Mouse (Mus musculus) intestine, postnatal 0 days (tissue): ENCODE measurements around the gene Snx3. TPM values are rescaled to one million over a fixed set of nuclear protein-coding genes. Genes with fewer than 3 reads are reported as not detected.

ENCODE experiments used
- ATAC-seq: fragments of 200-750 bp; cut with Nextera tagmentation; 2 replicates; pipeline ENCODE4 v1.8.0; 2017; ENCODE audit warnings: mild to moderate bottlenecking, moderate TSS enrichment, moderate library complexity
- H3K27ac ChIP-seq: fragments of 300-500 bp; sonication (generic); 2 replicates; pipeline ENCODE4 v1.5.1; 2014; ENCODE audit warnings: mild to moderate bottlenecking, low read depth, low read length, moderate library complexity
- H3K27me3 ChIP-seq: fragments of 300-500 bp; sonication (generic); replicated peaks from 2 replicates; pipeline ENCODE4 v1.6.1; 2014; ENCODE audit warnings: low read length, mixed read lengths; ENCODE audit not compliant: control insufficient read depth, insufficient read depth
- H3K36me3 ChIP-seq: fragments of 300-500 bp; sonication (generic); 2 replicates; pipeline ENCODE4 v1.6.1; 2014; ENCODE audit warnings: mild to moderate bottlenecking, moderate library complexity; ENCODE audit not compliant: control insufficient read depth, insufficient read depth
- H3K4me1 ChIP-seq: fragments of 300-500 bp; sonication (generic); replicated peaks from 2 replicates; pipeline ENCODE4 v1.6.1; 2014; ENCODE audit warnings: antibody characterized with exemption, low read length, mixed read lengths; ENCODE audit not compliant: control insufficient read depth, insufficient read depth
- H3K4me2 ChIP-seq: fragments of 300-500 bp; sonication (generic); replicated peaks from 2 replicates; pipeline ENCODE4 v1.6.1; 2014; ENCODE audit warnings: low read depth, mild to moderate bottlenecking, moderate library complexity
- H3K4me3 ChIP-seq: fragments of 300-500 bp; sonication (generic); 2 replicates; pipeline ENCODE4 v1.5.1; 2014; ENCODE audit warnings: low read depth, low read length
- H3K9ac ChIP-seq: fragments of 300-500 bp; sonication (generic); 2 replicates; pipeline ENCODE4 v1.6.1; 2014; ENCODE audit warnings: mild to moderate bottlenecking, low read depth, low read length
- H3K9me3 ChIP-seq: fragments of 300-500 bp; sonication (generic); 2 replicates; pipeline ENCODE4 v1.6.1; 2016; ENCODE audit warnings: mixed run types; ENCODE audit not compliant: control insufficient read depth
- CTCF ChIP-seq: sonication (generic); IDR thresholded peaks from 2 replicates; pipeline ENCODE4 v1.5.1; 2016; ENCODE audit warnings: low read depth, mild to moderate bottlenecking, control low read depth, antibody characterized with exemption, moderate library complexity
- WGBS: fragments of 180-500 bp; shearing (Covaris S2); extraction: QIAGEN DNeasy Blood & Tissue Kit; methylation state at CpG from one replicate; pipeline ENCODE4 v1.1.7; 2014; 5-methylcytosine and 5-hydroxymethylcytosine counted together
- polyA plus RNA-seq: library from polyadenylated mRNA; unstranded; fragments of >200 nt; fragmentation: Nextera tagmentation; extraction: Ambion mirVana; gene quantifications from 2 replicates; pipeline ENCODE4 v1.2.1, GENCODE M21; 2015

The Snx3 gene
- polyA plus RNA-seq, 1 experiment from 2014 or later, result 615 TPM

DNA sequence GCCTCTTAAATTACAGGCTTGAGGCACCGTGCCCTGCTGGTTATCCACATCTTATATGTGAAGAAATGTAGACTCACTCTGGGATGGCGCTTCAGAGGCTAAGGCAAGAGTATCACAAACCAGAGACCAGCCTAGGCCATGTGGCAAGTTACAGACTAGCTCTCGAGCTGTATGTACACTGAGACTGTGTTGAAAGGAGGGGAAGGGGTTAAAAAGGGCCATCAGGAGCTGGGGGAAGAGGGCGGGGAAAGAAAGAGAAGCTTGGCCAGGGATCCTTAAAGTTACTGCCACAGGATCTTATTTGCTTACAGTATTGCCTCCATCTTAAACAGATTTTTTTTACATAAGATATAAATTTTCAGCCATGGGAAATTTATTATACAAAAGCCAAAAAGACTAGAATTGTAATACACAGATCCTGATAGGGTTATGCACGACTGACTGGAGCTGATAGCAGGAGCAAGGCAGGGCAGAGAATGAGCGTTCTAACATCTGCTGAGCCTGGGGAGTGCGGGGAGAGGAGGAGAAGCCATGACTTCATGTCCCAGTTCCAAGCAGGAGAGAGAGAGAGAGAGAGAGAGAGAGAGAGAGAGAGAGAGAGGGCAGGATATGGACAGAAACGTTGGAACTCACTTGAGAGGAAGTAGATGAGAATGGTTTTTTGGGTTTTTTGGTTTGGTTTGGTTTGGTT lies 13.1 kb upstream of the Snx3 start:
- peaks cover 10% of the 10 kb centered on the region; the same call in 1 of the 2 replicates for H3K4me1 ChIP-seq
- no peak for TF ChIP-seq CTCF
- no peak overlapping the region for H3K9ac ChIP-seq
- no peaks in the 10 kb centered on the region for H3K27me3 ChIP-seq
- H3K9me3 ChIP-seq, result no peaks in the 10 kb centered on the region
- no peak for ATAC-seq
- 43% methylated on average over 8 of the region's 8 CpGs for WGBS
- H3K27ac ChIP-seq, result no peak overlapping the region
- H3K4me3 ChIP-seq, result no peak overlapping the region
- H3K4me2 ChIP-seq, result no peak overlapping the region
- H3K36me3 ChIP-seq, result no peaks in the 10 kb centered on the region

DNA sequence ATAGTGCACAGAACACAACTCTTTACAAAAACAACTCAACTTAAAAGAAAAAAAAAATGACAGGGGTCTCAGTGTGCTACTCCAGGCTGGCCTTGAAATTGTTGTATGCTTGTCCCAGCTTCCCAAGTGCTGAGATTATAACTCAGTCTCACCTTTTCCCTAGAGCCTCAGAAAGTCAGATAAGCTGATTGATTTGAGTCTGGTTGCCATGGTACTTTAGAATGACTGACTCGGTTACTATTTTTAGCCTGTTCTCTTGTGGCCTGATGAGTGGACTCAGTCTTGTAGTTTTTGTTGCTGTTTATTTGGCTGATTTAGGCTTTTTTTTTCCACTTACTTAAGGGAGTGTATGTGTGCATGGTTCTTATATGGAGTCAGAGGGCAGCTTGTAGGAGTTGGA lies 10.7 kb upstream of the Snx3 start:
- Histone ChIP-seq H3K9me3 (no peaks in the 10 kb centered on the region), H3K27ac (peak overlapping the region; percentile 73), H3K4me2 (no peak overlapping the region), H3K9ac (no peak overlapping the region), H3K4me1 (peaks cover 10% of the 10 kb centered on the region; the same call in 1 of the 2 replicates), H3K4me3 (no peak overlapping the region), H3K27me3 (no peaks in the 10 kb centered on the region), H3K36me3 (no peaks in the 10 kb centered on the region)
- peak; percentile 36; the same call in 1 of the 2 replicates for ATAC-seq
- TF ChIP-seq CTCF, result no peak
- 15% methylated on average over 1 of the region's 1 CpGs for WGBS

DNA sequence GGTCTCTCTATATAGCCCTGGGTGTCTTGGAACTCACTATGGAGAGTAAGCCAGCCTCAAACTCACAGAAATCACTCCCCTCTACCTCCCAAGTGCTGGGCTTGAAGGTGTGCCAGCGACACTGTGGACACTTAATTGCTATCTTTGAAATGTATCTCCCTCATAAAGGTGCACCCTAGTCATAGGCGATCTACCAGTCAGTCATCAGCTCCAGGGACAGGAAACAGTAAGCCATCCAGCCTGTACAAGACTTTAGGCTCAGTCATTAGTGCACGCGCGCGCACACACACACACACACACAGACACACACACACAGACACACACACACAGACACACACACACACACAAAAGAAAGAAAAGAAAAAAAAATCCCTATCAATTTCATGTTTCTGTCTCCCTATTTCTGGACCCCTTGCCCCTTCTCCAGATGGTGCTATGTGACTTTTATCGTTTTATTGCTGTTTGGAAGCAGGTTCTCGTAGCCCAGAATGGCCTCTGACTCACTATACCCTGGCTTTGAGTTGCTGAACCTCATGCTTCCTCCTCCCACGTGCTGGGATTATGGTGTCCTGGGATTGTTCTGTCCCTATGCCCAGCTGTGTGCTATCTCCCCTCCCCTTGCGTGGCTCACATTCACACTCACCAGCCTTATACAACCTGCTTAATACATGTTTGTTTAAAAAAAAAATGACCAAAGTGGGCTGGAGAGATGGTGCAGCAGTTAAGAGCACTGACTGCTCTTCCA lies 9.6 kb upstream of the Snx3 start:
- 46% methylated on average over 10 of the region's 10 CpGs for WGBS
- no peak overlapping the region for H3K9ac ChIP-seq
- H3K4me1 ChIP-seq, result peaks cover 10% of the 10 kb centered on the region; the same call in 1 of the 2 replicates
- H3K4me3 ChIP-seq, result no peak overlapping the region
- H3K27ac ChIP-seq, result peak overlapping the region; percentile 73
- 0 out of 2 replicates have a peak overlapping the region, but pooled peaks have one; percentile 3 for H3K4me2 ChIP-seq
- no peaks in the 10 kb centered on the region for H3K9me3 ChIP-seq
- no peaks in the 10 kb centered on the region for H3K27me3 ChIP-seq
- no peaks in the 10 kb centered on the region for H3K36me3 ChIP-seq
- peak; percentile 89 for ATAC-seq
- no peak for TF ChIP-seq CTCF

DNA sequence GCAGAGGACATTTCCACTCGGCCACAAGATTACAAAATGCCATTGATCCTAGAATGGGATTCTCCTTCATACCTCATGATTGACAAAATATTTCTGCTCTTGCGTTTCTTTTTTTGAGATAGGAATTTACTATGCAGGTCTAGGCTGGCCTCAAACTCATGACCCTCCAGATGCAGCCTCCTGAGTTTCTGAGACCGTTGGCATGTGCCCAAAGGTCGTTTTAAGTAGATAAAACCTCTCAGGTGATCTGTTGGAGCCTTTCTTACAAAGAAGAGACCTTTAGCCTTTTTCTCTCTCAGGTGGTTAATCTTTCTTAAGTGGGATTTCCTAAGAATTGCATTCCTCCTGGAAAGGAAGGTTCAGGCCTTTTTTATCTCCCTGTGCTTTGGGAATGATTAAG lies 8.8 kb upstream of the Snx3 start:
- Histone ChIP-seq H3K4me1 (peaks cover 10% of the 10 kb centered on the region; the same call in 1 of the 2 replicates), H3K9me3 (no peaks in the 10 kb centered on the region), H3K36me3 (no peaks in the 10 kb centered on the region), H3K4me3 (no peak overlapping the region), H3K27ac (peak overlapping the region; percentile 73), H3K4me2 (no peak overlapping the region), H3K27me3 (no peaks in the 10 kb centered on the region), H3K9ac (no peak overlapping the region)
- TF ChIP-seq CTCF, result no peak
- WGBS, result 32% methylated on average over 4 of the region's 4 CpGs
- ATAC-seq, result peak; percentile 62

DNA sequence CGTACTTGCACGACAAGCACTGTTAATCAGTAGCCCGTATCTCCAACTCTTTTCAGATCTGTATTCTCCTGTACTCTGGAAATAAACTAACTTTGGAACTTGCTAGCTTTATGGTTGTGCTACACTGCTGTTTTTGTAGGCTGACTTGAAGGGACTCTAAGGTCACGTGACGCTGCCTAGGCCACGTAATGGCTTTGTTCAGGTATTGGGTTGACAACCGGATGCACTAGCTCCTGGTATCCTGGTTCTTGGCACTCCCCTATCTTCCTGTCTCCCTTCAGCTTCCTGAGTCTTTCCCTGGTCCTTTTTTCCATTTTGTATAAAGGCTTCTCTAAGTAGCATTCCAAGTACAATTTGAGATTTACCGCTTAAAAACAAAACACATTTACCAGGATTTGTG lies 1.2 kb upstream of the Snx3 start:
- no peaks in the 10 kb centered on the region for H3K4me1 ChIP-seq
- WGBS, result 65% methylated on average over 8 of the region's 8 CpGs
- H3K9ac ChIP-seq, result no peak overlapping the region
- no peak overlapping the region for H3K4me2 ChIP-seq
- no peaks in the 10 kb centered on the region for H3K27me3 ChIP-seq
- no peak for ATAC-seq
- no peaks in the 10 kb centered on the region for H3K9me3 ChIP-seq
- H3K36me3 ChIP-seq, result no peaks in the 10 kb centered on the region
- peak overlapping the region; percentile 98 for H3K27ac ChIP-seq
- no peak overlapping the region for H3K4me3 ChIP-seq
- no peak for TF ChIP-seq CTCF

DNA sequence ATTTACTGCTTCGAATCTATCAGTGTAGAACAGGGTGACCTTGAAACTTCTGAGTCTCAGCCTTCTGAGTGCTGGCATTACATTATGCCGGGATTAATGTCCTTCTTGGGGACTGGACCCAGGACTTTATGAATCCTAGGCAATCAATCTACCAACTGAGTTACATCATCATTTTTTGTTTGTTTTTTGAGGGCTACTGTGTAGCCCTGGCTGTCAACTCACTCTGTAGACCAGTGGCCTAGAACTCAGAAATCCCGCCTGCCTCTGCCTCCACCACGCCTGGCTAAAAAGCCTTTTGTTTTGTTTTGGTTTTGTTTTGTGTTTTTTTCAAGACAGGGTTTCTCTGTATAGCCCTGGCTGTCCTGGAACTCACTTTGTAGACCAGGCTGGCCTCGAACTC lies 669 bp upstream of the Snx3 start:
- H3K4me2 ChIP-seq, result 0 out of 2 replicates have a peak overlapping the region, but pooled peaks have one; percentile 76
- no peaks in the 10 kb centered on the region for H3K36me3 ChIP-seq
- H3K4me1 ChIP-seq, result no peaks in the 10 kb centered on the region
- H3K27ac ChIP-seq, result peak overlapping the region; percentile 98
- TF ChIP-seq CTCF, result no peak
- no peaks in the 10 kb centered on the region for H3K9me3 ChIP-seq
- no peaks in the 10 kb centered on the region for H3K27me3 ChIP-seq
- ATAC-seq, result no peak
- no peak overlapping the region for H3K4me3 ChIP-seq
- WGBS, result 61% methylated on average over 5 of the region's 5 CpGs
- H3K9ac ChIP-seq, result no peak overlapping the region
